Mouse (Mus musculus) MEL (cell line): ENCODE results near the gene Olfr1055.

Source experiments
- CTCF ChIP-seq, 3 experiments: IDR thresholded peaks in 2 of 3; conservative IDR thresholded peaks in 1 of 3; 2 replicates each; pipeline ENCODE4 v1.5.1; 2011 to 2012; ENCODE audit warnings: low read length in 3 of 3, low read depth in 2 of 3, mild to moderate bottlenecking in 2 of 3, improper control_type of control experiment in 1 of 3, inconsistent platforms in 1 of 3, mixed read lengths in 1 of 3, moderate library complexity in 1 of 3; ENCODE audit not compliant: control insufficient read depth in 1 of 3, insufficient read depth in 1 of 3, poor library complexity in 1 of 3, severe bottlenecking in 1 of 3
- GABPA ChIP-seq: IDR thresholded peaks from 2 replicates; pipeline ENCODE4 v1.6.1; 2012; ENCODE audit warnings: low read depth, mild to moderate bottlenecking, inconsistent platforms, low read length, improper control_type of control experiment, moderate library complexity
- GATA1 ChIP-seq: IDR thresholded peaks from 2 replicates; pipeline ENCODE4 v1.6.1; 2011; ENCODE audit warnings: low read depth, low read length, improper control_type of control experiment
- MAX ChIP-seq: IDR thresholded peaks from 2 replicates; pipeline ENCODE4 v1.6.1; 2011; ENCODE audit warnings: low read length, improper control_type of control experiment
- POLR2A ChIP-seq, 2 experiments: IDR thresholded peaks; 2 replicates each; pipeline ENCODE4 v1.6.1; 2011 to 2012; ENCODE audit warnings: low read length in 2 of 2, mild to moderate bottlenecking in 2 of 2, control low read depth in 1 of 2, improper control_type of control experiment in 1 of 2, low read depth in 1 of 2, moderate library complexity in 1 of 2; ENCODE audit not compliant: control insufficient read depth in 1 of 2, insufficient read depth in 1 of 2, poor library complexity in 1 of 2
- POLR2AphosphoS2 ChIP-seq: IDR thresholded peaks from 2 replicates; pipeline ENCODE4 v1.6.1; 2011; ENCODE audit warnings: low read length, improper control_type of control experiment
- RCOR1 ChIP-seq: IDR thresholded peaks from 2 replicates; pipeline ENCODE4 v1.6.1; 2012; ENCODE audit warnings: low read depth, mild to moderate bottlenecking, inconsistent platforms, low read length, improper control_type of control experiment
- SMC3 ChIP-seq: IDR thresholded peaks from 2 replicates; pipeline ENCODE4 v1.6.1; 2011; ENCODE audit warnings: low read depth, low read length, improper control_type of control experiment
- TCF12 ChIP-seq: IDR thresholded peaks from 2 replicates; pipeline ENCODE4 v1.6.1; 2014; ENCODE audit warnings: low read depth, mild to moderate bottlenecking, inconsistent platforms, low read length, improper control_type of control experiment, moderate library complexity
- ZC3H11A ChIP-seq: IDR thresholded peaks from 2 replicates; pipeline ENCODE4 v1.6.1; 2012; ENCODE audit warnings: low read depth, mild to moderate bottlenecking, inconsistent platforms, low read length, improper control_type of control experiment
- ZNF384 ChIP-seq: IDR thresholded peaks from 2 replicates; pipeline ENCODE4 v1.6.1; 2012; ENCODE audit warnings: low read depth, mild to moderate bottlenecking, inconsistent platforms, low read length, improper control_type of control experiment

DNA sequence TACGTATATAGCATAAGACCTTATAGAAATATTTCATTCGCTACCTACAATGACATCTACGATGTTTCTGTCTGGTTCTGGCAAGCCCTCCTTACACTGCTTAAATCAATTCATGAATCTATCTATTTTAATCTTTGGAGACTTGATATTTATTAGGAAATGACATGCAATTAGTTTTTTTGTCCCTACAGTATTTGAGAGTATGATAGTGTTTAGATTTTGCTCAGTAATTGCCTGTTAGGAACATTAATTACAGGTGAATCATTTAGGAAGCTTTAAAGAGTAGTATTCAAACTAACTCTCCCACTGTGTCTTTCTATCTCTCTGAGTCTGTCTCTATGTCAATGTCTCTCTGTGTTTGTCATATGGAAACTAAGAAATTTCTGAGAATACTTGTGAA, 14.8 kb downstream of the Olfr1055 start, which contains the start of gene Olfr1054:
- TF ChIP-seq ZNF384 (no peak), CTCF (IDR thresholded peaks at IDR 0.05 in 2 of 3, conservative IDR thresholded peaks at IDR 0.05 in 1 of 3; ENCODE audit: control insufficient read depth in 1 of 3, insufficient read depth in 1 of 3, low read depth in 2 of 3, low read length in 3 of 3, poor library complexity in 1 of 3, severe bottlenecking in 1 of 3) (no peak), SMC3 (no peak), GABPA (no peak), RCOR1 (no peak), POLR2A (IDR thresholded peaks at IDR 0.05; ENCODE audit: control insufficient read depth in 1 of 2, insufficient read depth in 1 of 2, low read depth in 1 of 2, low read length in 2 of 2, poor library complexity in 1 of 2) (no peak), ZC3H11A (no peak), MAX (no peak), GATA1 (no peak), POLR2AphosphoS2 (no peak), TCF12 (no peak)
